Mouse (Mus musculus) neural tube, embryonic 15.5 days (tissue): ENCODE data around the gene Rpl5. TPM values are rescaled to one million over a fixed set of nuclear protein-coding genes. Genes with fewer than 3 reads are reported as not detected.
"Not testable (repeated sequence)": the region's sequence is repeated elsewhere in the genome, so short reads cannot be mapped to it uniquely, and the experiment has no call there.

ENCODE experiments used
- ATAC-seq: fragments of 200-750 bp; cut with Nextera tagmentation; 2 replicates; pipeline ENCODE4 v1.8.0; 2017; ENCODE audit warnings: mild to moderate bottlenecking, moderate TSS enrichment, moderate library complexity; ENCODE audit not compliant: low FRiP score
- H3K27ac ChIP-seq: fragments of 300-500 bp; sonication (generic); replicated peaks from 2 replicates; pipeline ENCODE4 v1.5.1; 2015; ENCODE audit warnings: mild to moderate bottlenecking, inconsistent platforms
- H3K27me3 ChIP-seq: fragments of 300-500 bp; sonication (generic); replicated peaks from 2 replicates; pipeline ENCODE4 v1.6.1; 2015; ENCODE audit warnings: inconsistent platforms
- H3K36me3 ChIP-seq: fragments of 300-500 bp; sonication (generic); 2 replicates; pipeline ENCODE4 v1.6.1; 2015; ENCODE audit warnings: inconsistent platforms
- H3K4me1 ChIP-seq: fragments of 300-500 bp; sonication (generic); 2 replicates; pipeline ENCODE4 v1.6.1; 2015; ENCODE audit warnings: inconsistent platforms
- H3K4me2 ChIP-seq: fragments of 300-500 bp; sonication (generic); 2 replicates; pipeline ENCODE4 v1.6.1; 2015; ENCODE audit warnings: inconsistent platforms, mild to moderate bottlenecking, moderate library complexity
- H3K4me3 ChIP-seq: fragments of 300-500 bp; sonication (generic); replicated peaks from 2 replicates; pipeline ENCODE4 v1.5.1; 2015; ENCODE audit warnings: mild to moderate bottlenecking, inconsistent platforms
- H3K9ac ChIP-seq: fragments of 300-500 bp; sonication (generic); replicated peaks from 2 replicates; pipeline ENCODE4 v1.6.1; 2015; ENCODE audit warnings: mild to moderate bottlenecking, inconsistent platforms
- H3K9me3 ChIP-seq: fragments of 300-500 bp; sonication (generic); replicated peaks from 2 replicates; pipeline ENCODE4 v1.6.1; 2016; ENCODE audit warnings: inconsistent platforms
- WGBS: fragments of 180-500 bp; shearing (Covaris S2); methylation state at CpG from one replicate; pipeline ENCODE4 v1.1.7; 2015; ENCODE audit warnings: mixed read lengths; 5-methylcytosine and 5-hydroxymethylcytosine counted together
- polyA plus RNA-seq: library from polyadenylated mRNA; unstranded; fragments of >200 nt; fragmentation: Nextera tagmentation; extraction: Ambion mirVana; gene quantifications from 2 replicates; pipeline ENCODE4 v1.2.1, GENCODE M21; 2015

Gene Rpl5
- polyA plus RNA-seq, 1 experiment from 2014 or later, result 56.6 TPM

GRCm38 (mm10) chr5:107873330-107873729, 27.0 kb upstream of the Rpl5 start:
- 85% methylated on average over 6 of the region's 6 CpGs for WGBS
- Histone ChIP-seq H3K9ac (no peak overlapping the region), H3K27me3 (no peaks in the 10 kb centered on the region), H3K4me1 (no peaks in the 10 kb centered on the region), H3K9me3 (no peaks in the 10 kb centered on the region), H3K36me3 (no peaks in the 10 kb centered on the region), H3K27ac (no peak overlapping the region), H3K4me3 (no peak overlapping the region), H3K4me2 (no peak overlapping the region)
- no peak for ATAC-seq

- no peak overlapping the region for H3K9ac ChIP-seq
- ATAC-seq, result no peak
Measured at GRCm38 (mm10) chr5:107873886-107874302, 26.4 kb upstream of the Rpl5 start.

DNA sequence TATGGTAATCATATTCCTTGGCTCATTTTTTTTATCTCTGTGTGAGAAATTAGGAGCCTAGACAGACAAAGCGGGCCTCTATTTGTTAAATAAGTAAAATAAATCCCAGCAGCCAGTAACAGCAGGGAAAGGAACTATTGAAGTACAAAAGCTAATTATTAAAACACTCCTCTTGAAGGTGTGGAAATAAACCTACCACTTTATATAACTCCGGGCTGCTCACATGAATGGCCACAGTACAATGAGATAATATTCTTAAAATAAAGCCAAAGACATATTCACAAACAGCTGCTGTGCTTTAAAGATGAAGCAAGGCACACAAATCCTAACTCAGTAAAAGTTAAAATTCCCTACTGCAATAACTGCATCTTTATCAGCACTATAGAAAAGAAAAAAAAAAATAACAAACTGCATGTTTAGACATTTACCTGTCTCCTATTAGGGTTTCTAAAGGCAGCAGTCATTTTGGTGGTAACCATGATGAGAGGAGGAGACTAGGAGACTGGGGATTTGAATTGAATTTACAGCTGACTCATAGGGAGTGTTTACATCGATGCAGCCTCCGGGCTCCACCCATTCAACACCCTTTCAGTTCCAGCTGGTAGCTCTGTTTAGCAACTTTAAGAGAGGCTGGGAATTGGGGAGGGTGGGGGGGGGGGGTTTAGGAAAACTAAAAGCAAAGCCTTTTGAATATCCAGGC, 25.6 kb upstream of the Rpl5 start, which contains the start of gene Evi5:
Gene Evi5 (minus strand): TSS at position 547 of the 700 bp plus-strand sequence.
- H3K9me3 ChIP-seq, result no peaks in the 10 kb centered on the region
- ATAC-seq, result no peak
- no peak within 1 kb of the TSS for H3K9ac ChIP-seq
- H3K36me3 ChIP-seq, result no peaks in the 10 kb centered on the region
- H3K4me1 ChIP-seq, result no peaks in the 10 kb centered on the region
- no peak within 1 kb of the TSS for H3K4me3 ChIP-seq
- WGBS, result 41% methylated on average over 4 of the region's 4 CpGs
- H3K27me3 ChIP-seq, result no peaks in the 10 kb centered on the region
- no peak within 1 kb of the TSS for H3K27ac ChIP-seq
- H3K4me2 ChIP-seq, result no peak within 1 kb of the TSS

More at GRCm38 (mm10) chr5:107873886-107874302, 26.4 kb upstream of the Rpl5 start:
- H3K9me3 ChIP-seq, result no peaks in the 10 kb centered on the region
- no peak overlapping the region for H3K4me3 ChIP-seq
- WGBS, result 58% methylated on average over 7 of the region's 7 CpGs
- H3K4me1 ChIP-seq, result no peaks in the 10 kb centered on the region
- H3K27me3 ChIP-seq, result no peaks in the 10 kb centered on the region
- no peak overlapping the region for H3K4me2 ChIP-seq
- no peak overlapping the region for H3K27ac ChIP-seq
- H3K36me3 ChIP-seq, result no peaks in the 10 kb centered on the region

DNA sequence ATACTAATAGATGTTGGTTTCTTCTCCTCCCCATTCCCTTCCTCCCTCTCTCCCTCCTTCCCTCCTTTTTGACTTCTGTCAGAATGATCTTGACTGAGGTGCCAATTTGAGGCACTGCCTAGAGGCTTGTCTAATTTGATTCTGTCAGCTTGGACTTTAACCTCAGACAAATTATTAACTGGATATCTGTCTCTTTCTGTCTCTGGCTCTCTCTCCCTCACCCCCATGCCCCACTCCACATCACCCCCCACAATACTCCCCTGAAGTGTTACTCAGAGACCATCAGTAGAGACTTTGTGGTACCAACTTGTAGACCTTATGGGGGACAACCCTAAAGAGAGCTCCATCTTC, 25.1 kb upstream of the Rpl5 start:
- Histone ChIP-seq H3K27me3 (no peaks in the 10 kb centered on the region), H3K4me1 (no peaks in the 10 kb centered on the region), H3K9me3 (no peaks in the 10 kb centered on the region), H3K36me3 (no peaks in the 10 kb centered on the region), H3K27ac (no peak overlapping the region), H3K4me2 (no peak overlapping the region), H3K4me3 (no peak overlapping the region), H3K9ac (no peak overlapping the region)
- no peak for ATAC-seq

DNA sequence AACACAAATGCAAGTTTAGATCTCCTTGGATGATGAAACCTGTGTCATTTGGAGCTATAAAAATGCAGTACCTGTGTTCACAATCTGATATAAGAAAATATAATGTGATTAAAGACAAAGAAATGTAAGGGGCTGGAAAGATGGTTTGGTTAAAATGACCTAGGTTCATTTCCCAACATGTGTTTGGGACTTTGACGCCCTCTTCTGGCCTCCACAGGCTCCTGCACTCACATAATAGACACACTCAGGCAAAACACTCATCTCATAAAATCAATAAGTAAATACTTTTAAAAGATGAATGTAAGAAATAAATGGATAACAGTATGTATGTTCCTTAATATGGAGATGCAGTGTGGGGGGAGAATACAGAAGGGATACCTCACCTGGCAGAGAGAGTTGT, 23.2 kb upstream of the Rpl5 start:
- Histone ChIP-seq H3K4me3 (no peak overlapping the region), H3K4me2 (no peak overlapping the region), H3K4me1 (no peaks in the 10 kb centered on the region), H3K9ac (no peak overlapping the region), H3K9me3 (no peaks in the 10 kb centered on the region), H3K36me3 (no peaks in the 10 kb centered on the region), H3K27ac (no peak overlapping the region), H3K27me3 (no peaks in the 10 kb centered on the region)
- 89% methylated on average over 1 of the region's 1 CpGs for WGBS
- no peak for ATAC-seq

DNA sequence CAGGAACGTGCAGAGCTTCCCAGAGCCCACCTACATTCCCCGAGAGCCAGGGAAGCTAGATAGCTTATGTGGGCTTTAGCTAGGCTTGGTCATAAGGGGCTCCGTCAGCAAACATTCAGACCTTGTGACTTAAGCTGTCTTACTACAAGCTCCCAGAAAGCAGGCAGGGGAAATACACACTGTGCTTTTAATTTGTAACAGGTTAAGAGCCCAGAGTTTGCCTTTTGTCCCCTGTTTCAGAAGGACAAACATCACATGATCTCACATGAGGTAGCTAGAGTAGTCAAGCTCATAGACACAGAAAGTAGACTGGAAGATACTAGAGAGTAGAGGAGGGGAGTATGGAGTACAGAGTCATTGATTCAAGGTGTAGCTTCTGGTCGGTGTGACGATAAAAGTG, 19.6 kb upstream of the Rpl5 start:
- Histone ChIP-seq H3K27me3 (no peaks in the 10 kb centered on the region), H3K4me1 (no peaks in the 10 kb centered on the region), H3K9ac (no peak overlapping the region), H3K36me3 (no peaks in the 10 kb centered on the region), H3K27ac (no peak overlapping the region), H3K4me2 (no peak overlapping the region), H3K4me3 (no peak overlapping the region), H3K9me3 (no peaks in the 10 kb centered on the region)
- 84% methylated on average over 5 of the region's 5 CpGs for WGBS
- ATAC-seq, result no peak

DNA sequence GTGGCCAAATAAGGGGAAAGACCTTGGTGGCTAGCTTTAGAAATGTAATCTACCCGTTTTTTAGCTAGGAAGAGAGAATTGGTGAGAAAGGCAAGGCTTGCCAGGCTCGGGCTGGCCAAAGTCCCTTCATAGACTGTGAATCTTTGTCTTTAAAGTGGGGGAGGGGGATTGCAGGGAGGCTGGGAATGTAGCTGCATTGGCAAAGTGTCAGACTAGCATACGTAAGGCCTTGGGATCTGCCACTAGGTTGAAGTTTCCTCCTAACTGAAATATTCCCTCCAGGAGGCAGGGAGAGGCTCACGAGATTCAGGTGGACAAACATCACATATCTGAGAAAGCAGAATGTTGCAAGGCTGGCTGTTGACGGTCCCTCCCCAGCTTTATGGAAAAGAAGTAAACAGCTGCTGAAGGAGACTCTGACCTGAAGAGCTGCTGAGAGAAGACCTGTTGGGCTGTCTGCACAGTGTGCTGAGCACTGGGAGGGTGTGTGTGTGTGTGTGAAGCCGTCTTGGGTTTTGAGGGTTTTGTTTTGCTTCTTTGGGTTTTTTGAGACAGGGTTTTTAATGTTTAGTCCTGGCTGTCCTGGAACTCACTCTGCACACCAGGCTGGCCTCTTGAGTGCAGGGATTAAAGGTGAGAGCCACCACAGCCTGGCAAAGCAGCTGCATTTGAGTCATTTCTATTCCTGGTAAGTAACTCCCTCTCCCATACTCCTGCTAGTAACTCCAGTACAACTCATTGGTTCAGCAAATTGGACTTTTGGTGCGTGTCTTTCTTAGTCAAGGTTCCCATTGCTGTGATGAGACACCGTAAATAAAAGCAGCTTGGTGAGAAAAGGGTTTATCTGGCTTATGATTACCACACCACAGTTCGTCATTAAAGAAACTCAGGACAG, 10.1 kb upstream of the Rpl5 start:
- Histone ChIP-seq H3K36me3 (no peaks in the 10 kb centered on the region), H3K4me1 (no peaks in the 10 kb centered on the region), H3K27ac (no peak overlapping the region), H3K4me2 (no peak overlapping the region), H3K9ac (no peak overlapping the region), H3K9me3 (no peaks in the 10 kb centered on the region), H3K27me3 (no peaks in the 10 kb centered on the region), H3K4me3 (no peak overlapping the region)
- WGBS, result 66% methylated on average over 9 of the region's 9 CpGs
- ATAC-seq, result no peak

DNA sequence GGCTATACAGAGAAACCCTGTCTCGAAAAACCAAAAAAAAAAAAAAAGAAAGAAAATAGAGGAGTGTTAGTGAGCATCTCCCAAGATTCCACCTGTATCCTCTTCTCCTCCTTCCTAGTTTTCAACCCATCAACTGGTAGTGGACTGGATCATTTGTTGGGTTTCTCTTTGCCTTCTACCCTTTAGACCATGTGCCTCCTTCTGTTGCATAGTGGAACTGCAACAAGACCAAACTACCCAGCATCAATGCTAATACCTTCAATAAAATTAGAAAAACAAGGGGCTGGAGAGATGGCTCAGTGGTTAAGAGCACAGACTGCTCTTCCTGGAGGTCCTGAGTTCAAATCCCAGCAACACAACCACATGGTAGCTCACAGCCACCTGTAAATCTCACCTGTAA, 8.8 kb upstream of the Rpl5 start:
- H3K4me1 ChIP-seq, H3K27me3 ChIP-seq, H3K9ac ChIP-seq, H3K9me3 ChIP-seq, H3K4me3 ChIP-seq, H3K4me2 ChIP-seq, H3K27ac ChIP-seq, ATAC-seq, H3K36me3 ChIP-seq: not testable (repeated sequence)
- WGBS, result 100% methylated on average over 1 of the region's 1 CpGs

DNA sequence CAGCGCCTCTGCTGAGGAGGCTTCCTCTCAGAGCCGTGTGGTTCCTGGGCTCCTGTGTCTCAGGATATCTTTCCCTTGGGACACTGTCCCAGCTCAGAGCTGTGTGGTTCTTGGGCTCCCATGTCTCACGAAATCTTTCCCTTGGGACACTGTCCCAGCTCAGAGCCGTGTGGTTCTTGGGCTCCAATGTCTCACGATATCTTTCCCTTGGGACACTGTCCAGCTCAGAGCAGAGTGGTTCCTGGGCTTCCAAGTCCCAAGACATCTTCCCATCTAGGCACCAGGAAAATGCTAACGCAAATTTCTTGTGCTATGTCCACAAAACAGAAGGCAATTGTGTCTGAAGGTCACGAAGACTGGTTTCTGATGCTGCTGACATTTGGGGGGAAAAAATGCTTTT, 5.6 kb upstream of the Rpl5 start:
- Histone ChIP-seq H3K4me3 (no peak overlapping the region), H3K9me3 (no peaks in the 10 kb centered on the region), H3K27ac (no peak overlapping the region), H3K27me3 (no peaks in the 10 kb centered on the region), H3K4me2 (no peak overlapping the region), H3K4me1 (no peaks in the 10 kb centered on the region), H3K9ac (no peak overlapping the region), H3K36me3 (no peaks in the 10 kb centered on the region)
- no peak for ATAC-seq
- WGBS, result 72% methylated on average over 7 of the region's 7 CpGs

- WGBS, result 86% methylated on average over 1 of the region's 1 CpGs
- no peak overlapping the region for H3K27ac ChIP-seq
- no peaks in the 10 kb centered on the region for H3K27me3 ChIP-seq
- H3K9me3 ChIP-seq, result no peaks in the 10 kb centered on the region
- no peak for ATAC-seq
- no peak overlapping the region for H3K4me2 ChIP-seq
- no peak overlapping the region for H3K4me3 ChIP-seq
- H3K9ac ChIP-seq, result no peak overlapping the region
- H3K4me1 ChIP-seq, result peaks cover under 1% of the 10 kb centered on the region; the same call in 1 of the 2 replicates
- no peaks in the 10 kb centered on the region for H3K36me3 ChIP-seq
Measured at GRCm38 (mm10) chr5:107896265-107896664, 4.0 kb upstream of the Rpl5 start.

DNA sequence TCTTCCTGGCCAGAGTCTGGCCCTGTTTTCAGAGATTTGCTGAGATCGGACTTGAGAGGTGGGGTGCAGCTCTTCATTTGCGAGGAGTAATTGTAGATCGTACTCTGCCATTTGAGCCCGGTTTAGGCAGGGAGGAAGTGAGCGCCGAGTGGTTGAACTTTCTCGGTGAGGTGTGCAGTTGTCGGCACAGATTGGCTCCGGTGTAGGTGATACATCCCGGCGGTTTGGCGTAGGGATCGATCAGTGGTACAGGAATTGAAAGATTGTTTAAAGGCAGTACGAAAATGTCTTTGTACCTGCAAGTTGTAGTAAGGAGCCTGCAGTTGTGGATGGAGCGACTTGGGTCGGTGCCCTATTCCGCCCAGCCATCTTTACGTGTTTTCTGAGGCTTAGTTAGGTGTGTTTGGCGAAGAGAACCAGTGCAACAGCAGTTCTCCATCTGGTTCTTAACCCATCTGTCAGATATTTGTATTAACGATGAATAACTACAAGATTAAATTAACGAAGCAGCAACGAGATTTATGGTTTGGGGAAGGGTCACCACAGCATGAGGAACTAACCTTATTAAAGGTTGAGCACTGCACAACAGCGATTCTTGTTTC, 813 bp downstream of the Rpl5 start:
- 1% methylated on average over 23 of the region's 23 CpGs for WGBS
- peak; percentile 33; the same call in 1 of the 2 replicates for ATAC-seq
- Histone ChIP-seq H3K4me1 (peaks cover 16% of the 10 kb centered on the region), H3K36me3 (peaks cover 29% of the 10 kb centered on the region), H3K9ac (peak overlapping the region; percentile 97), H3K9me3 (no peaks in the 10 kb centered on the region), H3K27ac (peak overlapping the region; percentile 92), H3K27me3 (no peaks in the 10 kb centered on the region), H3K4me2 (peak overlapping the region; percentile 76), H3K4me3 (peak overlapping the region; percentile 99)

GRCm38 (mm10) chr5:107904325-107904724, 4.0 kb downstream of the Rpl5 start:
- WGBS, result 68% methylated on average over 3 of the region's 3 CpGs
- Histone ChIP-seq H3K4me2 (no peak overlapping the region), H3K9me3 (no peaks in the 10 kb centered on the region), H3K27ac (no peak overlapping the region), H3K4me3 (no peak overlapping the region), H3K27me3 (no peaks in the 10 kb centered on the region), H3K4me1 (peaks cover 16% of the 10 kb centered on the region), H3K36me3 (peaks cover 56% of the 10 kb centered on the region), H3K9ac (no peak overlapping the region)
- ATAC-seq, result no peak
